ENCODE assay signal across 8 mouse cellular contexts in the genomic region with DNA sequence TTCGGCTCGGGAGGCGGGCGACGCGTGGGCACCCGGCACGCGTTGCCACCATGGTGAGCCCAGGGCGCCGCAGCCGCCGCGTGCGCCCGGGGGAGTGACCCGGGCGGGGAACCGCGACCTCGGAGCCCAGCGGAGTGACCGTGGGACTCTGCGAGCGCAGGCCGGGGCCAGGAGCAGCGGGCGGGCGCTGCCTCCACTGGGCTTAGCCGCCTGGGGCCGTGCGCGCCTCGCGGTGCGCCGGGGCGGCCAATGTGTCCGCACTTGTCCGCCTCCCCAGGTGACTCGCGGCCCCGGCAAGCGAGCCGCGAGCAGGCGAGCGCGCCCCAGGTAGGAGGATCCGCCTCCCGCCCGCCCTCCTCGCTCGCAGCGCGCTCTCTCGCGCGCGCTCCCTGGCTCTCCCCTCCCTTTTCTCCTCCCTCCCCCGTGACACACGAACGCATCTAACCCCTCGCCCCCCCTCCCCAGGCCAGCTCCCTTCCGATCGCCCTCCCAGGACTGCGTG. TPM values are rescaled to one million over a fixed set of nuclear protein-coding genes. Genes with fewer than 3 reads are reported as not detected.
DNase-seq lines count a peak whose midpoint lies in the region; ATAC-seq and TF ChIP-seq lines count a peak whose summit lies in the region.

No protein-coding gene starts in this region.

- H3K27me3 ChIP-seq in cerebellum, adult 2 months (ENCODE audit: control insufficient read depth, insufficient read depth, low read length), result peaks cover 5% of the 10 kb centered on the region; the same call in 1 of the 2 replicates
- H3K27me3 ChIP-seq in C2C12 (ENCODE audit: control insufficient read depth, insufficient read depth, insufficient read length), result peaks cover 71% of the 10 kb centered on the region
- H3K27me3 ChIP-seq in hindbrain, embryonic 10.5 days (ENCODE audit: insufficient read depth, poor library complexity, severe bottlenecking), result peaks cover 92% of the 10 kb centered on the region
- H3K27me3 ChIP-seq in lung, embryonic 16.5 days (ENCODE audit: control insufficient read depth, insufficient read depth, low read depth, low read length), result peaks cover 64% of the 10 kb centered on the region

- peak overlapping the region; percentile 74 for H3K4me2 ChIP-seq in lung, embryonic 16.5 days (ENCODE audit: low read depth, low read length)

- WGBS in cerebellum, adult 2 months, result under 1% methylated on average over 38 of the region's 67 CpGs
- WGBS in hindbrain, embryonic 10.5 days, result under 1% methylated on average over 66 of the region's 67 CpGs
- WGBS in lung, embryonic 16.5 days, result 1% methylated on average over 36 of the region's 67 CpGs

- no peaks in the 10 kb centered on the region for H3K9me3 ChIP-seq in hindbrain, embryonic 10.5 days
- peaks cover 4% of the 10 kb centered on the region; the same call in 1 of the 2 replicates for H3K9me3 ChIP-seq in lung, embryonic 16.5 days (ENCODE audit: control insufficient read depth, low read length)

- H3ac ChIP-seq in C2C12 (ENCODE audit: control insufficient read depth, insufficient read length, low read depth), result peak overlapping the region; percentile 53

- TF ChIP-seq CTCF in cerebellum, adult 2 months (IDR thresholded peaks at IDR 0.05; ENCODE audit: borderline replicate concordance, insufficient read depth, low read depth, low read length), result no peak
- no peak for TF ChIP-seq CTCF in C2C12 (IDR thresholded peaks at IDR 0.05; ENCODE audit: control insufficient read depth, insufficient read depth, insufficient read length)

- H3K79me2 ChIP-seq in C2C12 (ENCODE audit: control insufficient read depth, insufficient read depth), result no peaks in the 10 kb centered on the region

- peaks cover 4% of the 10 kb centered on the region; the same call in 1 of the 2 replicates for H3K4me1 ChIP-seq in cerebellum, adult 2 months (ENCODE audit: control insufficient read depth, insufficient read depth, low read length)
- H3K4me1 ChIP-seq in hindbrain, embryonic 10.5 days (replicated peaks), result peaks cover 70% of the 10 kb centered on the region
- H3K4me1 ChIP-seq in lung, embryonic 16.5 days (replicated peaks; ENCODE audit: control insufficient read depth, insufficient read depth, low read length), result peaks cover 13% of the 10 kb centered on the region

- no peak overlapping the region for H3K27ac ChIP-seq in cerebellum, adult 2 months (ENCODE audit: insufficient read depth, low read length)
- peak overlapping the region; percentile 92 for H3K27ac ChIP-seq in hindbrain, embryonic 10.5 days
- peak overlapping the region; percentile 88 for H3K27ac ChIP-seq in lung, embryonic 16.5 days (ENCODE audit: low read length)

- H3K79me3 ChIP-seq in C2C12 (ENCODE audit: low read depth), result peaks cover 2% of the 10 kb centered on the region

- ATAC-seq in lung, embryonic 16.5 days (ENCODE audit: low read depth), result peak; percentile 48
- no peak for ATAC-seq in erythroblast, adult 5-6 weeks (replicated peaks; ENCODE audit: low FRiP score, poor library complexity, severe bottlenecking)

- H3K36me3 ChIP-seq in C2C12 (ENCODE audit: control insufficient read depth, insufficient read depth), result no peaks in the 10 kb centered on the region
- no peaks in the 10 kb centered on the region for H3K36me3 ChIP-seq in hindbrain, embryonic 10.5 days
- H3K36me3 ChIP-seq in lung, embryonic 16.5 days (ENCODE audit: control insufficient read depth, insufficient read depth, low read length), result no peaks in the 10 kb centered on the region

- H3K9ac ChIP-seq in lung, embryonic 16.5 days (ENCODE audit: low read length), result peak overlapping the region; percentile 75

- no peak for DNase-seq in cerebellum, adult 2 months
- DNase-seq in cerebellum, postnatal 36 days, result no peak
- no peak for DNase-seq in hindbrain, embryonic 10.5 days (ENCODE audit: low spot score)
- no peak for DNase-seq in left cerebral cortex, adult 9 months (ENCODE audit: low spot score in 2 of 2)
- no peak for DNase-seq in thymus, postnatal 14 days

- H3K4me3 ChIP-seq in cerebellum, adult 2 months (replicated peaks; ENCODE audit: insufficient read depth, low read depth, low read length), result peak overlapping the region; percentile 37
- H3K4me3 ChIP-seq in C2C12 (ENCODE audit: insufficient read depth, poor library complexity, severe bottlenecking), result peak overlapping the region; percentile 25
- peak overlapping the region; percentile 77 for H3K4me3 ChIP-seq in hindbrain, embryonic 10.5 days
- peak overlapping the region; percentile 64 for H3K4me3 ChIP-seq in lung, embryonic 16.5 days (ENCODE audit: low read length)

- no peak for TF ChIP-seq POLR2A in cerebellum, adult 2 months (IDR thresholded peaks at IDR 0.05; ENCODE audit: borderline replicate concordance, insufficient read depth, low read length)

TF ChIP-seq in C2C12, 6 proteins besides CTCF, POLR2A, EP300 and RAD21:
- TF ChIP-seq USF1 (IDR thresholded peaks at IDR 0.05; ENCODE audit: low read depth) (no peak), MYOG (IDR thresholded peaks at IDR 0.05; ENCODE audit: control insufficient read depth, extremely low read depth, insufficient read length) (no peak), MYOD1 (IDR thresholded peaks at IDR 0.05; ENCODE audit: control insufficient read depth, insufficient read length, low read depth) (no peak), FOSL1 (IDR thresholded peaks at IDR 0.05; ENCODE audit: insufficient read depth, low read length, poor library complexity, severe bottlenecking) (no peak), MAX (IDR thresholded peaks at IDR 0.05) (no peak), CEBPB (IDR thresholded peaks at IDR 0.05; ENCODE audit: low read depth) (no peak)

RNA-seq across cellular contexts. Expression of a gene that starts 0.7 kb away (rescaled TPM):
- polyA plus RNA-seq in cerebellum, adult 2 months (2012; rRNA removed), result 11.1 and 14.7 TPM in 2 replicates
- polyA plus RNA-seq in C2C12 (2012; fragmentation: generic; extraction: Trizol), result 2.5 TPM
- polyA plus RNA-seq in hindbrain, embryonic 10.5 days (2016; fragmentation: Nextera tagmentation; extraction: Ambion mirVana), result 52.3 and 127 TPM in 2 replicates
- 40.2 and 44.8 TPM in 2 replicates for polyA plus RNA-seq in lung, embryonic 16.5 days (2015; fragmentation: Nextera tagmentation; extraction: Ambion mirVana)
- total RNA-seq in erythroblast, adult 5-6 weeks (2015; ENCODE audit: low replicate concordance), result not detected in 2 replicates
- not detected in 2 replicates for total RNA-seq in erythroblast, adult 5-6 weeks (2017; ENCODE audit: low replicate concordance)

Comparison
In these comparisons a context has a peak if more than half of its experiments do, and no peak if none do; other contexts are left out.
1. H3K4me3 ChIP-seq: peak in every context shown above with its lines; median percentile 77 in hindbrain, embryonic 10.5 days; 64 in lung, embryonic 16.5 days; 37 in cerebellum, adult 2 months; 25 in C2C12.